Mouse (Mus musculus) cerebellum, postnatal 4 days (tissue): ENCODE results near the gene Retreg1.

Experiments used
- DNase-seq, 2 experiments: peaks; one replicate each; pipeline ENCODE4 v3.0.0; 2022; ENCODE audit warnings: low spot score in 2 of 2, mixed read lengths in 1 of 2

Retreg1 gene

DNA sequence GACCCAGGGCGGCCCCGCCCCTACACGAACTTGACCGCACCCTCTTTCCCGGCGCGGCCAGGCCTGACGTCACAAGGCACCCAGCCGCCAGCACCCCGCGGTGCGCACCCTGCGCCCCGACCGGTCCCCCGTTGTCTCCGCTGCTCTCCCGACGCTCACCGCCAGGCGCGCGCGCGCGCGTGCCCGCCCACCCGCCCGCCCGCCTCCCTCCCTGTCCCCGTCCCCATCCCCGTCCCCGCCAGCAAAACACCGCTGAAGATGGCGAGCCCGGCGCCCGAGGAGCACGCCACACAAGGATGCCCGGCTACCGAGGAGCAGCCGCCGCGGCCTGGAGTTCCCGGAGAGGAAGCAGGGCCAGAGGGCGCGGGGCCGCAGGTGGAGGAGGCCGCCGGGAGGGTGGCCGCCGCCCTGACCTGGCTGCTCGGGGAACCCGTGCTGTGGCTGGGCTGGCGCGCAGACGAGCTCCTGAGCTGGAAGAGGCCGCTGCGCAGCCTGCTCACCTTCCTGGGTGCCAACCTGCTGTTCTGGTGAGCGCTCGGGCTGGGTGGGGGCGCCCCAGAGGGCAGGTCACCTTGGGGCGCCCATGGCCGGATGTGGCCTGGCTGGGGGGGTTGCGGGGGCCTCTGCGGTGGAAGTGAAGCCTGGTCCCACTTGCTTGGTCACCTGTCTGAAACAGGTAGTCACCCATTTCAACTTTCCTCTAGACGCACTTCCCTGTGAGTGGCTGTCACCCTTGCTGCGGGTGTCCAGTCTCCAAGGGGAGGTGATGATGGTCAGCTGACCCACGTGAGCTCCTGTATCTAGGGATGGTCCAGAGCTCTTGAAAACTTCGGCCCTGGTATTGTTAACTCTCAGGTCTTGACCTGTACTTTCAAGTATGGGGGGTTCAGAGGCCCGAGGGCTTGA lies at the start of gene Retreg1:
Gene Retreg1, plus strand, starts transcription at position 95 of the 906 bp plus-strand sequence.
- peak; percentile 50 to 57 for DNase-seq

DNA sequence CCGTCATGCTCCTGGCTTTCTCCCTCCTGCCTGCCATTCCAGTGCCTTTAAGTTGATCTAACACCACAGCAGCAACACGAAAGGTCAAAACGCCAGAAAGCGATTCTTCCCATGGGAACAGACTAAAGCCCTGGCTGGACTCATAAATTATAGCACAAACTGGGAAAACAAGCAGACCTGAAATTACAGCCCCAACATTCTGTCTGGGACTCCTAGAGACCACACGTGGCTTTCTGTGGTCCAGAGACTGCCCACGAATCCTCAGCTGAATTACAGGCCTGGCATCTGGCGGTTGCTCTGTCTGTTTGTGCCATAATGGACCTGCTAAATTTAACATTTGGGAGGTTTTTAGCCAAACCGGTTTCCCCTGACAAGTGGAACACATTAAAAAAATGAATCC lies 48.9 kb upstream of the Retreg1 start:
- no peak for DNase-seq

DNA sequence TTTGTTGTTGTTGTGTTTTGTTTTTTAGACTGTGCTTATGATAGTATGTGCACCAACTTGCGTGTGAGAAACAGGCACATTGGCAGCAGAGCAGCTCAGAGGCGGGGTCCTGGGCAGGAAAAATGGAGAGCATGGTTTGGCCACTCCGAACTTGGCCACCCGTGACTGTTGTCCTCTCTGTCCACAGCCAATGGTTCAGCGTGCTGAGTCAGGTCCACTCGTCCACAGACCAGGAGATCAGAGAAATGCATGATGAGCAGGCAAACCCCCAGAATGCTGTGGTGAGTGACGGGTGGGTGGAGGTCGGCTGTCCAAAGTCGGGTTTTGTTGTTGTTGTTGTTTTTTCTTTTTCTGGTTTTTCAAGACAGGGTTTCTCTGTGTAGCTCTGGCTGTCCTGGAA lies 47.5 kb upstream of the Retreg1 start:
- no peak for DNase-seq

DNA sequence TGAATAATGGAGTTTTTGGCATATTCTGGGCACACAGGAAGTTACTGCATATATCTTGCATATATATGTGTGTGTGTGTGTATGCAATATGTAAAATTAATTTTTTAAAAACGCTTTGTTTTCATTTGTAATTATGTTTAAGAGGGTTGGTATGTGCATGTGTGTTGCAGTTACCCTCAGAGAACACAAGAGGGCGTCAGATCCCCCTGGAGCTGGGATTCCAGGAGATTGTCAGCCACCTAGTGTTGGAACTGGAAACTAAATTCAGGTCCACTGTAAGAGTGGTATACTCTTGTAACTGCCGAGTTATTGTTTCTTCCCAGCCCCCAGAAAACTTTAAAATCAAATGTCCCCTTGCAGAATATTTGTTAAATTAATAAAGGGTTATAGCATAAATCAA lies 46.6 kb upstream of the Retreg1 start:
- peak in 1 of 2 experiments; percentile 52 for DNase-seq

- DNase-seq = no peak
These were observed 45.8 kb upstream of the Retreg1 start for GRCm38 (mm10) chr15:25797179-25797578.

DNA sequence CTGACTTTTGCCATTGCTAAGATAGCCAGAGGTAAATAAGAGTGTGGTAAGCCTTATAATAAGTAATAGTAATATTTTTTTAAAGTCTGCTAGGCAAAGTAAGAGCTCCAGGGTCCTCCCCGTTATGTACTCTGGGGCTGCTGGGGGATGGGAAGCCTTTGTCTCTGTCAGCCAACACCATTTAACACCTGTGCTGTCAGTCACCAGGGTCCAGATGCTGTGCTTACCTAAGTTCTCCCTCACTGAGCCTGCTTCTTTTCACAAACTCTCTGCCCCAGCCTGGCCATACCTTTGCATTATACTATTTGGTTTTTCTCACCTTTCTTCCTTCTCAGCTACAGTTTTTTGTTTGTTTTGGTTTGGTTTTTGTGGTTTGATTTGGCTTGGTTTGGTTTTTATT lies 45.1 kb upstream of the Retreg1 start:
- no peak for DNase-seq

GRCm38 (mm10) chr15:25801726-25802125 lies 41.3 kb upstream of the Retreg1 start:
- DNase-seq = no peak

DNA sequence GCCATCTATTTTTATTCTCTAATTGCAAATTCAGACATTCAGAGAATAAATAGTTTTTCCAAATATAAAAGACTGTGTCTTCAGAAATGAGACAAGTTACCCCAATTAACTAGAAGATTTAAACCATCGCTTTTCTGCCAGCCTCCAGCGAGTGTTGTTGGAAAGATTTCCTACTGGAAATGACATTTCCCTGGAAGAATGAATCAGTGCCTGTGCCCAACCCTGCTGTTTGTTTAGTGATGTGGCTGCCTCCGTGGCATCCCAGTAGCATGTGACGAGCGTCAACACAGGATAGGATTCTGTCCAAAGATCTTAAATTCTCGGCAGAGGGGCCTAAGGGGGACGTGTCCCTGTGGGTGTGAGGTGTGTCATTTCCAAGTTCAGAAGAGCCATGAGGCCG lies 40.8 kb upstream of the Retreg1 start:
- no peak for DNase-seq

GRCm38 (mm10) chr15:25803111-25803510 lies 39.9 kb upstream of the Retreg1 start:
- DNase-seq = no peak

DNA sequence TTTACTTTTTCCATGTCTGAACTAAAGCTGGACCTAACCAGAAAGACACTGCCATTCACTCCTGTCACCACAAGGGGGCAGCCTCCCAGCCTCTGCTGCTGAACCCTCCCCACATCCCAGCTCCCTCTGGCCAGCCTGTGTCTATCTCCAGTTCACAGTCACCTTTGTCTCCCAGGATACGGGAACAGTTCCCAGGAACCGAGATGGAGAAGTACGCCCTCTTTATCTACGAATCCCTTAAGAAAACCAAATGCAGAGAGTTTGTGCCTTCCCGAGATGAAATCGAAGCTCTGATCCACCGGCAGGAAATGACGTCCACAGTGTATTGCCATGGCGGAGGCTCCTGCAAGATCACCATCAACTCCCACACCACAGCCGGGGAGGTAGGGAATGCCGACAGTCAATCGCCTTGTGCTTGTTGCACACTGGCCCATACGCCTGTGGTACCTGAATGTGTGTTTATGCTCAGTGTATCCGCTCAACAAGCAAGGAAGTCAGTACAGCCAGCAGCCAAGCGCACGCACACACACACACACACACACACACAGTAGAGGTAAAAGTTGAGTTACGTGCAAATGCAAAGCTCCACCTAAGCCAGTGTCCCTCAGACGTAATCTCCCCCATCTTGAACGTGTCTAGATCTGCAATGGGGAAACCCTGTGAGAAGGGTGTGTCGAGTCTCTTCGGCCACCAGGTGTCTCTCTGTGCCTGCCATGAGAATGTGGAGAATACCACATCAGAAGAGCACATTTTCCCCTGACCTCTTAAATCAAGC lies 37.5 kb upstream of the Retreg1 start:
- DNase-seq = peak; percentile 64 to 75

GRCm38 (mm10) chr15:25806363-25806762 lies 36.6 kb upstream of the Retreg1 start:
- DNase-seq = no peak

- DNase-seq = no peak
These were observed 36.1 kb upstream of the Retreg1 start for GRCm38 (mm10) chr15:25806878-25807277.

- no peak for DNase-seq
These were observed 34.1 kb upstream of the Retreg1 start for GRCm38 (mm10) chr15:25808677-25809460.

GRCm38 (mm10) chr15:25809669-25810068 lies 33.3 kb upstream of the Retreg1 start:
- DNase-seq = no peak

DNA sequence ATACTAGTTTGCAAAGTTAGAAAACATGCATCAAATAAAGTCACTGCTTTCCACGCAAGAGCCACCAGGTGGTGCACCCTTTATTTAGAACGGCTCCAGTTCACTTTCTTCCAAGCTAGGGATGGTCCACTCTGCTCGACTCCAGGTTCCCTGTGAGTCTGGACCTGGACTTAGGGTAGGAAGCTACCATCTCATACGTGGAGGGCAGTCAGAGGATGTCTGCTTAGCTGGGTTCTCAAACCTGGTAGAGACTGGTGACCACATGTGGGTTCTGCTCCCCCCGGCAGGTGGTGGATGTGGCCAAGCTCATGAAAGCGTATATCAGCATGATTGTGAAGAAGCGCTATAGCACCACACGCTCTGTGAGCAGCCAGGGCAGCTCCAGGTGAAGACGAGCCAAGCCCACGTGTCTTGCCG lies 31.1 kb upstream of the Retreg1 start:
- DNase-seq = no peak

DNA sequence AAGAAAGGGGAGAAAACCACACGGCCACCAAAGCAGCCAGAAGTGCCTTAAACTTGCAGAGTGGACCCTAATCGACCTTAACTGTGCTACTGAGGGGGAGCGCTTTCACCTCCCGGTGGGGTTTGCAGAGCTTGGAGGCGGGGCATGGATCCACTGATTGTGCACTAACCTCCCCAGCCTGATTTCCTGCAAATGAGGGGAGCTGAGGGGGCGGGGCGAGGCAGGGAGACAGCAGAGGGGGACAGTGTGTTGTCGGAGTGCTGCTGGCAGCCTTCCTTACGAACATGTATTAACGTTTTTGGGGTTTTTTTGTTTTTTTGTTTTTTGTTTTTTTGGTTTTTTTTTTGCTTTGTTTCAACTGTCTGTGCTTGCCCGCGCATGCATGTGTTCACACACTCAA lies 30.5 kb upstream of the Retreg1 start:
- no peak for DNase-seq

- no peak for DNase-seq
These were observed 28.4 kb upstream of the Retreg1 start for GRCm38 (mm10) chr15:25814535-25814934.

DNA sequence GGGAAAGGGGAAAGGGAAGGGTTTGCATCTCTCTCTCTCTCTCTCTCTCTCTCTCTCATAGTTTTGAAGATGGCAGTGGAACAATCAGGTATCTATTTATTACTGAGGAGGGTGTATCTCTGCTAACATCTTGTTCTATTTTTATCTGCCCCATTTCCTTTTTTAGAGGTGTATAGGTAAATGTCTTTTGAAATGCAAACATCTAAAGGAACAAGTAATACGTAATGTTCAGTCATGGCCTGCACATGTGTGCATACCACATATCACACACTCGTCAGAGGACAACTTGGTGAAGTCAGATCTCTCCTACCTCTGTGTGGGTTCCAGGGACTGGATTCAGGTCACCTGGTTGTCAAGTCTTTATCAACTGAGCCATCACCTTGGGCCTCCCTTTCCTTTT lies 25.8 kb upstream of the Retreg1 start:
- no peak for DNase-seq

DNA sequence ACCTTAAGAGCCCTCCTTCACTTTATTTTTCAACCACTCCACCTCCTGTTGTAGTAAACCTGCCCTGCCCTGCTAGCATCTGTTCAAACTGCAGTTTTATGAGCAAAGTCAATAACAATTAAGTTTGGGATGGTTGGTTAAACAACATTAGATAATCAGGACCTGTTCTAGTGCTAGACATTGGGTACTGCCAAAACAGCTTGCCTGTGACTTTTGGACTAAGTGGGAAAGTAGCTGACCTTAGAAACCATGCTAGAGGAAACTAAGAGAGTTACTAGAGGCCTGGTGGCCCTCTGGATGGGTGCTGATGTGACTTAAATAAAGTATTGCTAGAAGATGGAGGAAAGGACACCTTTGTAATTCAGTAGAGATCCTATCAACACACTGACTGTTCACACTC lies 21.0 kb upstream of the Retreg1 start:
- no peak for DNase-seq

- no peak for DNase-seq
These were observed 20.3 kb upstream of the Retreg1 start for GRCm38 (mm10) chr15:25822656-25823055.

DNA sequence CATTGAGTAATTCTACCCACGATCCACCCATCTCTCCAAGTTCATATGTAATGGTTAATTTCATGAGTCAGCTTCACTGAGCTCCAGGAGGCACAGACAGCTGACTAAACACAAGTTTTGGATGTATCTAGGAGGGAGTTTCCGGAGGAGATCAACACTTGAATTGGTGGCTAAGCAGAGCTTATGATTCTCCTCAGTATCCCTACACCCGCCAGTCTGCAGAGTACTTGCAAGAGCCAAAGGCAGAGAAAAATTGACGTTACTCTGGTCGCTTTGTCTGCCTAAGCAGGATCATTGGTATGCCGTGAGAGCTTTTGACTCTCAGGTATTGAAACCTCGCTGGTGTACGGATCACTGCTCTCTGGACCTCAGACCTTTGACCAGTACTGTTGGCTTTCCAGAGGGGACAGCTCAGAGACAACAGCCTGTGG lies 16.4 kb upstream of the Retreg1 start:
- no peak for DNase-seq

DNA sequence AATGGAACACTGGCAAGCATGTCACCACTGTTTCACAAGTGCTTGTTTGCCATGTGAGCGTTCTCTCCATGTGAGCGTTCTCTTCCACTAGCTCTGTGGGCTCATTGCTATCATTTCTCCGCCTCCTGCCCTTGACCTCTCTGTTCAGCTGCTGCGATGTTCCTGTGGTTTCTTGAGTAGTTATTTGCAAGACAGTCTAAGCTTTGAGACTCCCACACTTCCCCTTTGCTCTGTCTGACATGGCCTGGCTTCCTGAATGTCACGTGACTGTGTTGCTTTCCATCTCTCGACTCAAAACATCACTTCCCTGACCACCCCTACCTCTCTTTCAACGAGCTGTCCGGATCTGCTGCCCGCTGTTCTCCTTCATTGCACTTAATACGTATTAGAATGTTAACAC lies 14.5 kb upstream of the Retreg1 start:
- DNase-seq = no peak
